Mouse (Mus musculus): ENCODE results near the gene Gdf15. TPM values are rescaled to one million over a fixed set of nuclear protein-coding genes. Genes with fewer than 3 reads are reported as not detected.

The Gdf15 gene
- polyA plus RNA-seq, 1 experiment, result 0.20 TPM

- no peak for DNase-seq (ENCODE audit: extremely low spot score in 1 of 2, low spot score in 1 of 2)
Measured at GRCm38 (mm10) chr8:70630532-70631381, 1.5 kb downstream of the Gdf15 start.

DNA sequence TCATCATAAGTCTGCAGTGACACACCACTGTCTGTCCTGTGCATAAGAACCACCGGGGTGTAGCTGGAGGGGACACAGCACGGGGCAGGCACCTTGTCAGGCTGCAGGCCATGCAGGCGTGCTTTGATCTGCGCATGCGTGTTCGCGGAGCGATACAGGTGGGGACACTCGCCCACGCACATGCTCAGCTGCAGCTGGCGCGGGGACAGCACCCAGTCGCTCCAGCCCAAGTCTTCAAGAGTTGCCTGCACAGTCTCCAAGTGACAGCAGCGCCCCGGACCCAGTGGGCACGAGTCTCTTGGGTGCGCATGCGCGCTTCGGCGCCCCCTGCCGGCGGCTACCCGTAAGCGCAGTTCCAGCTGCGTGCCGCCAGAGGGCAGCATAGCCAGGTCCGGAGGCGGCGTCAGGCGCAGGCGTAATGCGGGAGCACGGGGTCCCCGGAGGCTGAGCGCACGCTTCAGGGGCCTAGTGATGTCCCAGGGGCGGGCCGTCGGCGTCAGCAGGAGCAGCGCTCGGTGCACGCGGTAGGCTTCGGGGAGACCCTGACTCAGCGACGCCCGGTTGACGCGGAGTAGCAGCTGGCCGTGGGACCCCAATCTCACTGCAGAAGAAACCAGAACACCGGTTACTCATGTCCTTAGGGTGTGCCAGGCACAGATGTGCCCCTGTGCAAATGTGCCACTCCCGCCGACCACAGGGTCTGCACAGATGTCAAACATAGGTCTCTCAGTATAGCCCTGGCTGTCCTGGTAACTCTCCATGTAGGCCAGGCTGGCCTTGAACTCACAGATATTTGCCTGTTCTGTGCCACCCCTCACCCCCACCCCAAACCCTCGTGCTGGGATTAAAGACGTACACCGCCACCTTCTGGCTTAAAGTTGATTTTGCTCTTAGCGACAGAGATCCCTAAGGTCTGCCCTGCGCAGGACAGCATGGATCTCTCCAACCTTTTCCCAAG lies 2.4 kb downstream of the Gdf15 start:
- peak; percentile 86 to 94 for DNase-seq (ENCODE audit: extremely low spot score in 1 of 2, low spot score in 1 of 2)

DNA sequence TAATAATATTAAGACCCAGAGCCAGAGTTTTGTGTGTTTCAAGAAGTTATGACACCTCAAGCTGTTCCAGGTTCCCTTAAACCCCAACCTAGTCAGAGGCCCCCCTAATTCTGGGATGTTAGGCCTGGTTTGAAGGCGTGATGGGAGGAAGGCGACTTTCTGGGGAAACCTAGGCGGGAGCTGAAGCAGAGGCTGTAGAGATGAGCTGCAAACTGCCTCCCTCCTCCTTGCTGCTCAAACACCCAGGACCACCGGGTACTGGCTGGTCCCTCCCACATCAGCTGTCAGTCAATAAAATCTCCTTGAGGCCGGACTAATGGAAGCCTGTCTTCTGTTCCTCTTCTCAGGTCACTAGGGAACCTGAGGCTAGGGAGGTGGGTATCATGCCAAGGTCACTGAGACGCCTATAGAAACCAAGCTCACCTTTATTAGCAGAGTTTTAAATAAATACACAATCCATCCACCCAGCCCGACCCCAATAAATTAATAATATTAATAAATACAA lies 3.2 kb downstream of the Gdf15 start:
- DNase-seq (ENCODE audit: extremely low spot score in 1 of 2, low spot score in 1 of 2), result no peak

DNA sequence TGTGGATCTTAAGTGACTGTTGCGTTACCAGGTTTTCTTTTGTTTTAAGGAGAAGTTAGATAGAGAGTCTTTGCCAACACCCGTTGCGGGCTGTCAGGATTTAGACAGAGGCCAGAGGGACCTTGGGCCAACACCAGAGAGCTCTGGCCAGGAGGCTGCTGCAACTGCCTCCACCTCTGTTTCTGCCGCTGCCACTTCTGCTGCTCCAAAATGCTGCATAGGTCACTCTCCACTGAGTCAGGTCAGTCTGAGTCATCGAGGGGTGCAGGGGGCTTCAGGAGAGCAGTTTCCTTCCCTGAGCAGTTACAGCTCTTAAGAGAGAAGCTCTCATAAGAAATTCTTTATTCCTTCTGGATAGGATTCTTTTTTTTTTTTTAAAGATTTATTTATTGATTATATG lies 5.2 kb downstream of the Gdf15 start:
- no peak for DNase-seq (ENCODE audit: extremely low spot score in 1 of 2, low spot score in 1 of 2)

GRCm38 (mm10) chr8:70625104-70625503 lies 7.2 kb downstream of the Gdf15 start:
- no peak for DNase-seq (ENCODE audit: extremely low spot score in 1 of 2, low spot score in 1 of 2)

DNA sequence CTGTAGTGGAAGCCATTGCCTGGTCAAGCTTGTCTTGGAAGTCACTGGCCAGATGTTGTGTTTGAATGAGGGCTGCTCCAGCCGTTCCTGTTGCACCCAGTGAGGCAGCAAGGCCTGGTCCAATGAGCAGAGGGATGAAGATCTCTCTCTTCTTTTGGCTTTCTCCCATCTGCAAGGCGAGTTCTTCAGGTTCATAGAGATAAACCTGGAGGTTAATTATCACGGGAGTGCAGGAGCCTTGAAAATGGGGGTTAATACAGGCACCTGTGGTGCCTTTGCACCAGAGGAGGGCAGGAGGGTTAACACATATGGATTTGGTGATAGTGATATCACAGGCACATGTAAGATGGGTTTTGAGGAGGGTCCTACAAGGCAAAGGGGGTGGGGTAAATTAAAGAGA lies 10.0 kb downstream of the Gdf15 start:
- no peak for DNase-seq (ENCODE audit: extremely low spot score in 1 of 2, low spot score in 1 of 2)

DNA sequence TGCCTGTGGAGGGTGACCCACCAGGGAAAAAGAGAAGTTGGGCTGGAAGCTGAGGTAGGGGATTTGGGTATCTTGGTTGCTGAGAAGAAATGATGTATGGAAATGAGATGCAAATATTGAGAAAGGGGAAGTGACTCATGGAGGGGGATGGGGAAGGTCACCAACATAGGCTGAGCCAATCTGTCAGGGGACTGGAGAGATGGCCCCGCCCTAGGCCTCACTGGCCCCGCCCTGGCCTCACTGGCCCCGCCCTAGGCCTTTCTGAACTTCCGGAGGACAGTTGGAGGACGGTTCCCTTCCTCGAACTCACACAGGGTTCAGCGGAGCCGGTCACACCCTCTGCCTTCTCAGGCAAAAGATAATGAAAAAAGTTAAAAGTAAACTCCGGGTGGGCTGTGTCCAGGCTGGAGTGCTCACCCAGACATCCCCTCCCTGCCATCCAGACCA lies 13.3 kb downstream of the Gdf15 start:
- no peak for DNase-seq (ENCODE audit: extremely low spot score in 1 of 2, low spot score in 1 of 2)

DNA sequence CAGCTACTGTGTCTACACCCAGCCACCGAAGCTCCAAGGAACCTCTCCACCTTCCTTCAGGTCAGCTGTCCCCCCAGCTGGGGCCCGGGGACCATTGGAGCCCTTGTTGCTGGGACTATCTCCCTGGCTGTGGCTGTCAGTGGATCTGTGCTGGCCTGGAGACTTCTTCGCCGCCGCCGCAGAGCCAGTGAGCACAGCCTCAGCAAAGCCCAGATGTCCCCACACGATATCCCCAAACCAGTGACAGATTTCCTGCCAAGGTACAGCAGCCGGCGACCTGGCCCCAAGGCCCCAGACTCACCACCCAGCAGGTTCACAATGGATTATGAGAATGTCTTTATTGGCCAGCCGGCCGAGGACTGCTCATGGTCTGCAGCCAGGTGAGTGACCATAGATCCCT lies 14.3 kb downstream of the Gdf15 start:
- DNase-seq (ENCODE audit: extremely low spot score in 1 of 2, low spot score in 1 of 2), result no peak

DNA sequence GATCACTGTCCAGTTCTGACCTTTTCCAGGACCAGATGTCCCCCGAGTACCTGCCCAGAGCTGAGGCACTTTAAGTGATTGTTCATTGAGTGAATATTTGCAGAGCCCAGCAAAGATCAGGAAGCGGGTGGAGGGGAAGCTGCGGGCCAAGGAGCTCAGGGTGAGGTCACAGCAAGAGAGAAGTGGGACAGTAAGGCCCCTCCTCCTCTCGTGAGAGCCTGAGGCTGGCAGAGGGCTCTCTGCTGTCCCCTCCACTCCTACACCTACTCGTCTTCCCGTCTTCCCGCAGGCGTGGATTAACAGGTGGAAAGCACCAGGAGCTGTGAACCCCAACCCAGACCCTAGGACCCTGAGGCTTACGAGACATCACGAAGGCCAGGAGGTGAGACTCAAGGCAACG lies 15.6 kb downstream of the Gdf15 start:
- DNase-seq (ENCODE audit: extremely low spot score in 1 of 2, low spot score in 1 of 2), result no peak

DNA sequence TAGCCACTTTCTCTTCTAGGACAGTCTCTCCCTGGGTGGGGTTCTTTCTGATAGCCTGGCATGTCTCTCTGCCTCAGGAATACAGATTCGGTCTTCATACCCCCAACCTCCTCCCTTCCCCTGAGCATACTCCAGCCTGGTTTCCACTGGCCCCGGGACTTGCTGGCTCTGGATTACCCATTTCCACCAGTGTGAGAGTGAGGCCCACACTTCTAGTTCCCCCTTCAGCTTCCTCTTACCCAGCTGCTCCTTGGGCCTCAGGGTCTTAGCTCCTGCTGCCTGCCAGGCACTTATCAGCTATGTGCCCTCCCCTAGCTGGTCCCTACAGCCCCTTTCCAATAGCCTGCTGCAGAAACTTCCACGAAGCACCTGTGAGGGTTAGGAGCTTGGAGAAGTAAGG lies 16.4 kb downstream of the Gdf15 start, which contains the start of gene Lrrc25:
Gene Lrrc25, plus strand, starts transcription at position 262 of the 400 bp plus-strand sequence.
- no peak for DNase-seq (ENCODE audit: extremely low spot score in 1 of 2, low spot score in 1 of 2)

- DNase-seq (ENCODE audit: extremely low spot score in 1 of 2, low spot score in 1 of 2), result no peak
Measured at GRCm38 (mm10) chr8:70615281-70615680, 17.0 kb downstream of the Gdf15 start.

DNA sequence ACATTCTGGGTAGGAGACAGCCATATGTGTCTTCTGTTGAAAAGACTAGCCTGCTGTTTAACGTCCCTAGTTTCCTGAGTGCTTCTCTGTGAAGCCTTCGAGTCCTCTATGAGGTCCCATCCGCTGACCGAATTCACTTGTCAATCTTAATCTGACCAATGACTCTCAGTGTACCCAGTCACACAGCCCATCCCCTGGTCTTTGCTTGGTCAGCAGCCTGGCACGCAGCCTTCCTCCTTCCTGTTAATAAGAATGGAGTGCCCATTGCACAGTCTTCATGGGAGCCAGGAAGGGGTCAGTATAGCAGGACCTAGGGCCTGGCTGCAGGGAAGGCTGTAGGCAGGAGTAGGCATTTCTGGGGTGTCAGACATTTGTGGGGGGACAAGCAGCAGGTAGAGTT lies 17.8 kb downstream of the Gdf15 start:
- DNase-seq (ENCODE audit: extremely low spot score in 1 of 2, low spot score in 1 of 2), result no peak

- no peak for DNase-seq (ENCODE audit: extremely low spot score in 1 of 2, low spot score in 1 of 2)
Measured at GRCm38 (mm10) chr8:70613763-70614162, 18.5 kb downstream of the Gdf15 start.

DNA sequence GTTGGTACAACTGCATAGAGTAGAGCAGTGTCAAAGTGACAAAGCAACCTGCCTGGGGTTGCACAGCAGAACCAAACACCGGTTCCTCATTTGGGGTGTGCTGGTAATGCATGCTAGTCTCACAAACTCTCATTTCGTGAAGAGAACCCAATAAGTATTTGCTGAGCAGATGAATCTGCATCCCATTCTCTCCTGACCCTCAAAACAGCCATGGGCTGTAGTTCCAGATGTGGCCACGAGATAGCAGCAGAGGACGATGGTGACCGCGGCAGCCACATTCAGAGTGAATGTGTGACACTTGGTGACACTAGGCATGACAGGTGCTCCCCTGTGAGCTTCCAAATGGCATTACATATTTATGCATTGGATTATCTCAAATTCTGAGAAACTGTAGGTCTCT lies 20.4 kb downstream of the Gdf15 start:
- peak in 1 of 2 experiments; percentile 95 for DNase-seq (ENCODE audit: extremely low spot score in 1 of 2, low spot score in 1 of 2)

DNA sequence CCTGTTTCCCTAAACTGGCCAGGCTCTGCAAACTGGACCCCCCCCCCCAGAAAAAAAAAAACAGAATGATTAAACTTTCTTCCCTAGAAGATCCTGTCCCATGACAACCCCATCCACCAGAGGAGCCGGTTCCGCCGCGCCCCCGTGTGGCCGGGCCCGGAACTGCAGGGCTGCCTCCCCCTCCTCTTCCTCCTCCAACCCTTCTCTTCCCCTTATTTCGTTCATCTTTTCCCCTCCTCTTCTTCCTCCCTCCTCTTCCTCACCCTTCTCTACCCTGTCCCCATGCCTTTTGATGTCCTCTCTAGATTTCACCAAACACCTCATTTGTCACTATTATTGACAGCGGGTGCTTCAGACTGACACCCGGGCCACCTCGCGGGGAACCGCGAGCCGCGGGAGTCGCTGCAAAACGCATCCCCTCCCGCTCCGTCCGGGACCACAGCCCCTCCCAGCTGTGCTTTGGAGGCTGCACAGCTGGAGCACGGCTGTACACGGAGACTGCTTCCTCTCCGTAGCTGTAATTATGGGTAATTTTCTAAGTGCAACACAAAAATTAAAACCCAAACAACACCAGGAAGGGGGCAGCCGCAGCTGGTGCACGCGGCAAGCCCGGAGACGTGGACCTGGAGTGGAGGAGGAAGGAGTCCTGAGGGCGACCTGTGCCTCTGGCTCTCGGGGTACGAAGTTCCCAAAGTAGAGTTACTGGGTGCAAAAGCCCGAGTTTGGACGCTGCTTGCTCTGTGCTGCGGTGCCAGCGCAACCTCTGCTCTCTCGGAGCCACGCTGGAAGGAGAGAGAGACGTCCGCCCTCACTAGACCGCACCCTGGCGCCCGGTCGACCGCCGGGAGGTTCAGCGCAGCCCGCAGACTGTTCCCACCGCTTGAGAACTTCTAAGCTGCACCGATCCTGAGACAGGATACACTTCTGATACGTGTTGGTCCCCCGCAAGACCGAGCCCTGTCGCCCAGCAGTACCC lies 21.2 kb downstream of the Gdf15 start:
- peak in 1 of 2 experiments; percentile 85 for DNase-seq (ENCODE audit: extremely low spot score in 1 of 2, low spot score in 1 of 2)

- peak; percentile 81 to 91 for DNase-seq (ENCODE audit: extremely low spot score in 1 of 2, low spot score in 1 of 2)
Measured at GRCm38 (mm10) chr8:70609849-70610795, 22.1 kb downstream of the Gdf15 start.

DNA sequence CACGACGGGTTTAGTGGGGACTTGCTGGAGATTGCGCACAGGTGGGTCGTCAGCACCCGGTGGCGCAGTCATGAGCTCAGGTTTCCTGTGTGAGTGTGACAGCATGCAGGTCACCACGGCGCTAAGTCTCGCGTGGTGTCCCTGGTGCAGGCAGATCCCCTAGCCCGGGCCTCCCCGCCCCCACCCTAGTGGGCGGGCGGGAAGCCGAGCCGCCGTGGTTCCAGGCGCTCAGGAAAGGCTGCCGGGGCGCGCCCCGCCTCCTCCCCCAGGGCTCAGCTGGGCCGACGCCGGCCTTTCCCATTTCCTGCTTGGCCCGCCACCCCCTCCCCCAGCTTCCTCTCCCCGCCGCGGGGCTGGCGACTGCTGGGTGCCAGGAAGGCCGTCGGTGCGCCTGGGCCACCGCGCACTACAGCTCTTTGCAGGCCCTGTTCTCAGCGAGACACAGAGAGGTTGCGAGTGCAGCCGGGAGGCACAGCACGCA lies 22.8 kb downstream of the Gdf15 start:
- DNase-seq (ENCODE audit: extremely low spot score in 1 of 2, low spot score in 1 of 2), result peak in 1 of 2 experiments; percentile 60

GRCm38 (mm10) chr8:70608749-70609367 lies 23.4 kb downstream of the Gdf15 start, which contains the start of gene Ssbp4:
Gene Ssbp4, minus strand, starts transcription at chr8:70608872.
- DNase-seq (ENCODE audit: extremely low spot score in 1 of 2, low spot score in 1 of 2), result no peak
